Mouse (Mus musculus): ENCODE measurements around the gene Synpo2. TPM values are rescaled to one million over a fixed set of nuclear protein-coding genes. Genes with fewer than 3 reads are reported as not detected.

The Synpo2 gene
- total and polyA plus RNA-seq, 2 experiments from 2014 or later, result 1.6 to 2.5 TPM

DNA sequence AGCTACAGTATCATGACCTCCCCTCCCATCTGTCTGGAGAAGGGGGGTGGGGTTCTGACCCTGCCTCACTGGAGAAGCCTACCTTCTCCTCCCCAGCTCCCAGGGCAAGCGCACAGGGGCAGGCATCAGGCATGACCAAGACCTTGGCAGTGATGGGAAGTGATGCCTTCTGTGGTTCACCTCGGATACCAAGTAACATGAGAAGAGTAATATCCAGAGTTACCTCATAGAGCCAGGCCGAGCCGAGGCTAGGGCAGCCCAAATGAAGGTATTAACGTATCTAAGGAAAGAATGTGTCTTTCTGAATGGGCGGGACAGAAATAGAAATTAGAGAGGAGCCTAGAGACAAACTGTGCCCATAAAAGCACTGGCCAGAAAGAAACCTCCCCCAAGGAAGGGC lies 92.5 kb downstream of the Synpo2 start:
- no peak overlapping the region for H3K4me2 ChIP-seq (ENCODE audit: low read depth)
- H3K36me3 ChIP-seq (ENCODE audit: insufficient read depth), result no peaks in the 10 kb centered on the region
- no peaks in the 10 kb centered on the region for H3K27me3 ChIP-seq (ENCODE audit: insufficient read depth, low read length)
- ATAC-seq (no peak), DNase-seq (no peak)
- H3K9ac ChIP-seq, result no peak overlapping the region
- no peak overlapping the region for H3K27ac ChIP-seq (ENCODE audit: low read depth, low read length)
- no peak overlapping the region for H3K4me3 ChIP-seq (ENCODE audit: low read depth, low read length)
- H3K4me1 ChIP-seq (ENCODE audit: insufficient read depth), result no peaks in the 10 kb centered on the region
- 89% methylated on average over 6 of the region's 6 CpGs for WGBS
- TF ChIP-seq CTCF (IDR thresholded peaks at IDR 0.05; ENCODE audit: low read depth), result no peak
- no peaks in the 10 kb centered on the region for H3K9me3 ChIP-seq (ENCODE audit: low read length)

DNA sequence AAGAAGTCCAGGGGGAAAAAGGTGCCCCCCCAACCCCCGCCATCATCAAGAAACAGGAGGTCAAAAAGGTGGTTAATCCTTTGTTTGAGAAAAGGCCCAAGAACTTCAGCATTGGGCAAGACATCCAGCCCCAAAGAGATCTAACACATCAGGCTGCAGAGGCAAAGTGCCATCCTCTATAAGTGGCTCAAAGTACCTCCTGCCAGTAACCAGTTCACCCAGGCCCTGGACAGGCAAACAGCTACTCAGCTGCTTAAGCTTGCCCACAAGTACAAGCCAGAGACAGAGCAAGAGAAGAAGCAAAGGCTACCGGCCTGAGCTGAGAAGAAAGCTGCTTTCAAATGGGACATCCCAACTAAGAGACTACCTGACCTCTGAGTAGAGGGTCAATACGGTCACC lies 93.7 kb downstream of the Synpo2 start:
- Histone ChIP-seq H3K27me3 (ENCODE audit: insufficient read depth, low read length) (no peaks in the 10 kb centered on the region), H3K36me3 (ENCODE audit: insufficient read depth) (no peaks in the 10 kb centered on the region), H3K4me3 (ENCODE audit: low read depth, low read length) (no peak overlapping the region), H3K4me1 (ENCODE audit: insufficient read depth) (no peaks in the 10 kb centered on the region), H3K4me2 (ENCODE audit: low read depth) (no peak overlapping the region), H3K9ac (no peak overlapping the region), H3K9me3 (ENCODE audit: low read length) (no peaks in the 10 kb centered on the region), H3K27ac (ENCODE audit: low read depth, low read length) (no peak overlapping the region)
- 82% methylated on average over 3 of the region's 3 CpGs for WGBS
- no peak for TF ChIP-seq CTCF (IDR thresholded peaks at IDR 0.05; ENCODE audit: low read depth)
- ATAC-seq, result no peak
- DNase-seq, result no peak

DNA sequence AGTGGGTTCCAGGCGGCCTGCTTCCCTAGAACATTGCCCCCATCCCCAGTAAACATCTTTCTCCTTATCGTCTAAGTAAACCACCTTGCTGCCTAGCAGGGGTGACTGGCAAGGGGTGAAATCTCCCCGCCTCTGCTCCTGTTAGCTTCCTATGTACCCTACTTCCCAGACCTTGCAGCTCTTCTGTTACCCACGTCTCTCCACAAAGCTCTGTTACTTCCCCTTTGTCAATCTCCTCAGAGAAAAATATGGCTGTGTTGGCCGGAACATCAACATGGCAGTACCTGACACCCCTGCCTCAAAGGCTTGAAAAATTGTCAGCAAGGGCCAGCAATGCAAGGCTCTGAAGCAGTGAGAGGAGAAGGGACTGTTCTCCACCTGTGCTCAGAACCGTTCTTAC lies 94.9 kb downstream of the Synpo2 start:
- Histone ChIP-seq H3K4me1 (ENCODE audit: insufficient read depth) (no peaks in the 10 kb centered on the region), H3K27ac (ENCODE audit: low read depth, low read length) (no peak overlapping the region), H3K4me3 (ENCODE audit: low read depth, low read length) (no peak overlapping the region), H3K36me3 (ENCODE audit: insufficient read depth) (no peaks in the 10 kb centered on the region), H3K9me3 (ENCODE audit: low read length) (no peaks in the 10 kb centered on the region), H3K4me2 (ENCODE audit: low read depth) (no peak overlapping the region), H3K9ac (no peak overlapping the region), H3K27me3 (ENCODE audit: insufficient read depth, low read length) (no peaks in the 10 kb centered on the region)
- ATAC-seq, result no peak
- WGBS, result 83% methylated on average over 6 of the region's 6 CpGs
- no peak for DNase-seq
- no peak for TF ChIP-seq CTCF (IDR thresholded peaks at IDR 0.05; ENCODE audit: low read depth)

DNA sequence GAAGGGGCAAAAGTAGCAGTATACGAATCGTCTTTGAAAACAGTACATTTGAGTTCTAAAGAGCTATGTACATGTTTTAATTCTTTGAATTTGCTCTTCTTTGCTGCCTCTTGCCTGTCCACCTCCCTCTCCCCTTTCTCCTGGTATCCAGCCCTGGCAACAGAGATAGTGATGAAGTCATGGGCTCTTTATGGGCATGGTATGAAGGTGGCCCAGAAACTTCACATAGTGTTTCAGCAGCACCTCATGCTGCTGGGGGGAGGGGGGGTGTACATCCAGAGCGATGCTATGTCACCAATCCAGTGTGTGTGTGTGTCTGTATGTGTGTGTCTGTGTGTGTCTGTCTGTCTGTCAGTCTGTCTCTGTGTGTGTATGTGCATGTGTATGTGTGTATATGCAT lies 95.8 kb downstream of the Synpo2 start:
- H3K4me2 ChIP-seq (ENCODE audit: low read depth), result no peak overlapping the region
- no peaks in the 10 kb centered on the region for H3K36me3 ChIP-seq (ENCODE audit: insufficient read depth)
- no peak overlapping the region for H3K4me3 ChIP-seq (ENCODE audit: low read depth, low read length)
- H3K9me3 ChIP-seq (ENCODE audit: low read length), result no peaks in the 10 kb centered on the region
- no peaks in the 10 kb centered on the region for H3K4me1 ChIP-seq (ENCODE audit: insufficient read depth)
- TF ChIP-seq CTCF (IDR thresholded peaks at IDR 0.05; ENCODE audit: low read depth), result no peak
- ATAC-seq, result no peak
- DNase-seq, result no peak
- no peaks in the 10 kb centered on the region for H3K27me3 ChIP-seq (ENCODE audit: insufficient read depth, low read length)
- no peak overlapping the region for H3K9ac ChIP-seq
- WGBS, result 96% methylated on average over 3 of the region's 3 CpGs
- no peak overlapping the region for H3K27ac ChIP-seq (ENCODE audit: low read depth, low read length)

DNA sequence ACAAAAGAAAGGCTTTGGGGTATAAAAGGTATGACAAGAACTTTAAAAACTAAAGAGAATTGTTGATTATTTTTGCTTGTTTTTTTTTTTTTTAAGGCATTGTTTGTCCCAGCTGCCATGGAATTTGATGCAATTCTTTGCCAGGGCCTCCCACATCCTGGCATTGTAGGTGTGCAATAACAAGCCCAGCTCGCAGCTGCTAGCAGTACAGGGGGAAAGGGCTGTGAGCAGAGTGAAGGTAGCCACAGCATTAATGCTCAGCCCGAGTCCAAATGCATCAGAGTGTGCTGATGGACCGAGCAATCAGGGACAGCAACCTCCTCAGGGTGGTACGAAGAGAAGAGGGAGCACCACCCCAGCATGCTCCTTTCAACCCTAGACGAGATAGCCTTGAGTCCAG lies 96.3 kb downstream of the Synpo2 start:
- no peaks in the 10 kb centered on the region for H3K9me3 ChIP-seq (ENCODE audit: low read length)
- ATAC-seq (no peak), DNase-seq (no peak)
- no peaks in the 10 kb centered on the region for H3K4me1 ChIP-seq (ENCODE audit: insufficient read depth)
- TF ChIP-seq CTCF (IDR thresholded peaks at IDR 0.05; ENCODE audit: low read depth), result no peak
- H3K9ac ChIP-seq, result no peak overlapping the region
- no peaks in the 10 kb centered on the region for H3K36me3 ChIP-seq (ENCODE audit: insufficient read depth)
- WGBS, result 58% methylated on average over 5 of the region's 5 CpGs
- no peak overlapping the region for H3K4me3 ChIP-seq (ENCODE audit: low read depth, low read length)
- H3K27ac ChIP-seq (ENCODE audit: low read depth, low read length), result no peak overlapping the region
- no peak overlapping the region for H3K4me2 ChIP-seq (ENCODE audit: low read depth)
- H3K27me3 ChIP-seq (ENCODE audit: insufficient read depth, low read length), result no peaks in the 10 kb centered on the region

DNA sequence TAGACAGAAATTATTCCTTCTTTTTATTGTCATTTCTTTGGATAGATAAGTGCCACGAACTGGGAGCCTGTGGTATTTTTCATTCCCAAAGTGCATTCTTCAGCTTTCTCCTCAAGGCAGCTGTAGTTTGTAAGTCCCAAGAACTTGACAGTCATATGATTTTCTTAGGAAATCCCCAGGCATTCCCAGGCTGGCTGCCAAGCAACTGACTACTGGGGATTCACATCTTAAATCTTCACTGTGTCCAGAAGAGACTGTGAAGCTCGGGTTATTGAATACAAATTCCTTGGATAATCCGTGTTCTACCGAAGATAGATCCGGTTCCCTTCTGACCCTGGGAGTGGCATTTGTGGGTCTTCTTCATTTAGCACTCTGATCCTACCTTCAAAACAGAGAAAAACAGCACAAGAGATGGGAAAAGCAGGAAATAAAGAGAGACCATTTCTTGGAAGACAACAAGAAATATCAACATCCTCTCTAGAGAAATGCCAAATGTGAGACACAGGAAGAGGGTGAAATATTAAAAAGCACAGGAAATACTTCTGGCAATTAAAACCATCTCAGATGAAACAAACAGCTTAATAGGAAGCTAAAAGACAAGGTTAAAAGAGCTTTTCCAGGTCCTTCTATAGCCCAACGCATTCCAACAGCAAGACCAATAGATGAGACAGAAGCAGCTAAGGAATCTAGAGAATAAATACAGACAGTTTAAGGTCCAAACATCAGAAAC lies 97.5 kb downstream of the Synpo2 start:
- no peak for TF ChIP-seq CTCF (IDR thresholded peaks at IDR 0.05; ENCODE audit: low read depth)
- 73% methylated on average over 6 of the region's 6 CpGs for WGBS
- no peaks in the 10 kb centered on the region for H3K27me3 ChIP-seq (ENCODE audit: insufficient read depth, low read length)
- H3K4me2 ChIP-seq (ENCODE audit: low read depth), result no peak overlapping the region
- DNase-seq, result no peak
- no peak for ATAC-seq
- H3K36me3 ChIP-seq (ENCODE audit: insufficient read depth), result no peaks in the 10 kb centered on the region
- no peak overlapping the region for H3K9ac ChIP-seq
- H3K4me1 ChIP-seq (ENCODE audit: insufficient read depth), result no peaks in the 10 kb centered on the region
- no peaks in the 10 kb centered on the region for H3K9me3 ChIP-seq (ENCODE audit: low read length)
- H3K27ac ChIP-seq (ENCODE audit: low read depth, low read length), result no peak overlapping the region
- H3K4me3 ChIP-seq (ENCODE audit: low read depth, low read length), result no peak overlapping the region

DNA sequence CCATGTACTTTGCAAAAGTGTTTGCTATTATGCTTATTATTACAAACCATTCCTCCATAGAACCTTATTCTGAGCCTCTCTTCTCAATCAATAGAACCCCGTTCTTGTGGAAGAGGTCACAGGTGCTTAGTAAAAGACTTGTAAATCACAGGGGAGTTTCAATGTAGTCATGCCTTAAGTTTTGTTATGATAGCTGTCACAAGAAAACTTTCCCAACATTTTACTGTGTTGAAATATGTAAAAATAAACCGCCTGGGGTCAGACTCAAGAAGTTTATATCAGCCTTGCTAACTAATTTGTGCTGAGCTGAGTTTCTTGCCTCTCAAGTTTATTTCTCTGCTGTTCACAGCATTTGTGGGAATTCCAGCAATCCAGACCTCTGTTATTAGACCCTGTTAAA lies 103.8 kb downstream of the Synpo2 start:
- Histone ChIP-seq H3K4me1 (ENCODE audit: insufficient read depth) (no peaks in the 10 kb centered on the region), H3K9ac (no peak overlapping the region), H3K36me3 (ENCODE audit: insufficient read depth) (no peaks in the 10 kb centered on the region), H3K9me3 (ENCODE audit: low read length) (no peaks in the 10 kb centered on the region), H3K4me3 (ENCODE audit: low read depth, low read length) (no peak overlapping the region), H3K27ac (ENCODE audit: low read depth, low read length) (no peak overlapping the region), H3K4me2 (ENCODE audit: low read depth) (no peak overlapping the region), H3K27me3 (ENCODE audit: insufficient read depth, low read length) (no peaks in the 10 kb centered on the region)
- WGBS, result 75% methylated on average over 2 of the region's 2 CpGs
- ATAC-seq (no peak), DNase-seq (no peak)
- no peak for TF ChIP-seq CTCF (IDR thresholded peaks at IDR 0.05; ENCODE audit: low read depth)
